Mouse (Mus musculus) midbrain, embryonic 15.5 days (tissue): ENCODE results near the gene Erp27. TPM values are rescaled to one million over a fixed set of nuclear protein-coding genes. Genes with fewer than 3 reads are reported as not detected.
"Not testable (repeated sequence)": the region's sequence is repeated elsewhere in the genome, so short reads cannot be mapped to it uniquely, and the experiment has no call there.

Experiments used
- ATAC-seq: fragments of 200-750 bp; cut with Nextera tagmentation; replicated peaks from 2 replicates; pipeline ENCODE4 v1.8.0; 2017; ENCODE audit warnings: moderate TSS enrichment
- H3K27ac ChIP-seq: fragments of 300-500 bp; sonication (generic); 2 replicates; pipeline ENCODE4 v1.5.1; 2015; ENCODE audit warnings: mild to moderate bottlenecking, inconsistent platforms
- H3K27me3 ChIP-seq: fragments of 300-500 bp; sonication (generic); replicated peaks from 2 replicates; pipeline ENCODE4 v1.6.1; 2015; ENCODE audit warnings: inconsistent platforms
- H3K36me3 ChIP-seq: fragments of 300-500 bp; sonication (generic); replicated peaks from 2 replicates; pipeline ENCODE4 v1.6.1; 2015; ENCODE audit warnings: inconsistent platforms
- H3K4me1 ChIP-seq: fragments of 300-500 bp; sonication (generic); 2 replicates; pipeline ENCODE4 v1.6.1; 2015; ENCODE audit warnings: inconsistent platforms
- H3K4me2 ChIP-seq: fragments of 300-500 bp; sonication (generic); 2 replicates; pipeline ENCODE4 v1.6.1; 2015; ENCODE audit warnings: inconsistent platforms, mild to moderate bottlenecking, moderate library complexity
- H3K4me3 ChIP-seq: fragments of 300-500 bp; sonication (generic); 2 replicates; pipeline ENCODE4 v1.5.1; 2015; ENCODE audit warnings: mild to moderate bottlenecking, inconsistent platforms
- H3K9ac ChIP-seq: fragments of 300-500 bp; sonication (generic); 2 replicates; pipeline ENCODE4 v1.6.1; 2015; ENCODE audit warnings: mild to moderate bottlenecking, inconsistent platforms
- H3K9me3 ChIP-seq: fragments of 300-500 bp; sonication (generic); 2 replicates; pipeline ENCODE4 v1.6.1; 2016; ENCODE audit warnings: inconsistent platforms
- WGBS: fragments of 180-500 bp; shearing (Covaris S2); methylation state at CpG from one replicate; pipeline ENCODE4 v1.1.7; 2015; ENCODE audit warnings: mixed read lengths; 5-methylcytosine and 5-hydroxymethylcytosine counted together
- polyA plus RNA-seq: library from polyadenylated mRNA; unstranded; fragments of >200 nt; fragmentation: Nextera tagmentation; extraction: Ambion mirVana; gene quantifications from 2 replicates; pipeline ENCODE4 v1.2.1, GENCODE M21; 2015

Gene Erp27
- polyA plus RNA-seq, 1 experiment from 2014 or later, result not detected

- Histone ChIP-seq H3K4me3 (no peak overlapping the region), H3K36me3 (no peaks in the 10 kb centered on the region), H3K4me1 (no peaks in the 10 kb centered on the region), H3K9ac (no peak overlapping the region), H3K27ac (no peak overlapping the region), H3K27me3 (no peaks in the 10 kb centered on the region), H3K4me2 (no peak overlapping the region), H3K9me3 (no peaks in the 10 kb centered on the region)
- ATAC-seq, result no peak
- WGBS, result 78% methylated on average over 2 of the region's 2 CpGs
These were observed 23.0 kb downstream of the Erp27 start for GRCm38 (mm10) chr6:136898954-136899353.

GRCm38 (mm10) chr6:136898222-136898621 is 23.8 kb downstream of the Erp27 start:
- ATAC-seq, result no peak
- no peaks in the 10 kb centered on the region for H3K9me3 ChIP-seq
- H3K27me3 ChIP-seq, result no peaks in the 10 kb centered on the region
- no peak overlapping the region for H3K9ac ChIP-seq
- no peaks in the 10 kb centered on the region for H3K36me3 ChIP-seq
- H3K4me1 ChIP-seq, result no peaks in the 10 kb centered on the region
- H3K27ac ChIP-seq, result no peak overlapping the region
- H3K4me3 ChIP-seq, result no peak overlapping the region
- no peak overlapping the region for H3K4me2 ChIP-seq
- 74% methylated on average over 4 of the region's 4 CpGs for WGBS

- Histone ChIP-seq H3K27me3 (no peaks in the 10 kb centered on the region), H3K9me3 (no peaks in the 10 kb centered on the region), H3K4me2 (no peak overlapping the region), H3K36me3 (no peaks in the 10 kb centered on the region), H3K9ac (no peak overlapping the region), H3K4me1 (no peaks in the 10 kb centered on the region), H3K4me3 (no peak overlapping the region), H3K27ac (no peak overlapping the region)
- 88% methylated on average over 4 of the region's 4 CpGs for WGBS
- no peak for ATAC-seq
These were observed 24.2 kb downstream of the Erp27 start for GRCm38 (mm10) chr6:136897789-136898188.

GRCm38 (mm10) chr6:136894532-136895339 is 27.2 kb downstream of the Erp27 start:
- no peaks in the 10 kb centered on the region for H3K36me3 ChIP-seq
- WGBS, result 67% methylated on average over 15 of the region's 15 CpGs

GRCm38 (mm10) chr6:136892002-136892401 is 30.0 kb downstream of the Erp27 start:
- no peaks in the 10 kb centered on the region for H3K9me3 ChIP-seq
- H3K4me3 ChIP-seq, result no peak overlapping the region
- H3K27me3 ChIP-seq, result no peaks in the 10 kb centered on the region
- no peaks in the 10 kb centered on the region for H3K4me1 ChIP-seq
- no peak overlapping the region for H3K4me2 ChIP-seq
- no peaks in the 10 kb centered on the region for H3K36me3 ChIP-seq
- H3K9ac ChIP-seq, result no peak overlapping the region
- no peak for ATAC-seq
- WGBS, result 92% methylated on average over 2 of the region's 2 CpGs
- no peak overlapping the region for H3K27ac ChIP-seq

More at GRCm38 (mm10) chr6:136894532-136895339, 27.2 kb downstream of the Erp27 start:
- H3K4me1 ChIP-seq, result no peaks in the 10 kb centered on the region
- H3K27ac ChIP-seq, result no peak overlapping the region
- H3K9ac ChIP-seq, result no peak overlapping the region
- no peaks in the 10 kb centered on the region for H3K9me3 ChIP-seq
- no peak for ATAC-seq
- no peaks in the 10 kb centered on the region for H3K27me3 ChIP-seq
- no peak overlapping the region for H3K4me2 ChIP-seq
- H3K4me3 ChIP-seq, result no peak overlapping the region

- Histone ChIP-seq H3K9ac (no peak overlapping the region), H3K27ac (no peak overlapping the region), H3K36me3 (no peaks in the 10 kb centered on the region), H3K9me3 (no peaks in the 10 kb centered on the region), H3K27me3 (no peaks in the 10 kb centered on the region), H3K4me3 (no peak overlapping the region), H3K4me2 (no peak overlapping the region), H3K4me1 (no peaks in the 10 kb centered on the region)
- ATAC-seq, result no peak
- whole genome bisulfite sequencing, result 91% methylated on average over 6 of the region's 6 CpGs
These were observed 32.4 kb downstream of the Erp27 start for GRCm38 (mm10) chr6:136889554-136889953.

- no peaks in the 10 kb centered on the region for H3K9me3 ChIP-seq
- no peak overlapping the region for H3K27ac ChIP-seq
- no peak overlapping the region for H3K4me2 ChIP-seq
- ATAC-seq, result no peak
- no peaks in the 10 kb centered on the region for H3K4me1 ChIP-seq
- no peaks in the 10 kb centered on the region for H3K36me3 ChIP-seq
- WGBS, result 85% methylated on average over 6 of the region's 6 CpGs
- no peak overlapping the region for H3K9ac ChIP-seq
- no peaks in the 10 kb centered on the region for H3K27me3 ChIP-seq
- no peak overlapping the region for H3K4me3 ChIP-seq
These were observed 32.9 kb downstream of the Erp27 start for GRCm38 (mm10) chr6:136889067-136889466.

GRCm38 (mm10) chr6:136887854-136888253 is 34.1 kb downstream of the Erp27 start:
- no peak overlapping the region for H3K4me2 ChIP-seq
- H3K9me3 ChIP-seq, result no peaks in the 10 kb centered on the region
- H3K9ac ChIP-seq, result no peak overlapping the region
- WGBS, result 81% methylated on average over 9 of the region's 9 CpGs
- no peaks in the 10 kb centered on the region for H3K27me3 ChIP-seq
- H3K27ac ChIP-seq, result no peak overlapping the region
- ATAC-seq, result no peak
- H3K4me1 ChIP-seq, result no peaks in the 10 kb centered on the region
- H3K4me3 ChIP-seq, result no peak overlapping the region
- no peaks in the 10 kb centered on the region for H3K36me3 ChIP-seq

- H3K36me3 ChIP-seq, H3K4me2 ChIP-seq, H3K4me3 ChIP-seq, H3K27ac ChIP-seq, ATAC-seq, H3K9ac ChIP-seq, H3K9me3 ChIP-seq, H3K4me1 ChIP-seq, H3K27me3 ChIP-seq: not testable (repeated sequence)
- 52% methylated on average over 1 of the region's 1 CpGs for WGBS
These were observed 37.2 kb downstream of the Erp27 start for GRCm38 (mm10) chr6:136884766-136885165.

GRCm38 (mm10) chr6:136883961-136884360 is 38.0 kb downstream of the Erp27 start:
- no peaks in the 10 kb centered on the region for H3K27me3 ChIP-seq
- no peak overlapping the region for H3K4me2 ChIP-seq
- WGBS, result 93% methylated on average over 6 of the region's 6 CpGs

GRCm38 (mm10) chr6:136883431-136883915 is 38.5 kb downstream of the Erp27 start:
- no peak overlapping the region for H3K9ac ChIP-seq
- no peaks in the 10 kb centered on the region for H3K36me3 ChIP-seq
- no peaks in the 10 kb centered on the region for H3K4me1 ChIP-seq
- no peak for ATAC-seq
- H3K4me2 ChIP-seq, result no peak overlapping the region
- no peak overlapping the region for H3K4me3 ChIP-seq
- 81% methylated on average over 3 of the region's 3 CpGs for WGBS
- no peaks in the 10 kb centered on the region for H3K9me3 ChIP-seq
- no peak overlapping the region for H3K27ac ChIP-seq
- H3K27me3 ChIP-seq, result no peaks in the 10 kb centered on the region

More at GRCm38 (mm10) chr6:136883961-136884360, 38.0 kb downstream of the Erp27 start:
- Histone ChIP-seq H3K4me3 (no peak overlapping the region), H3K4me1 (no peaks in the 10 kb centered on the region), H3K27ac (no peak overlapping the region), H3K9me3 (no peaks in the 10 kb centered on the region), H3K36me3 (no peaks in the 10 kb centered on the region), H3K9ac (no peak overlapping the region)
- ATAC-seq, result no peak

GRCm38 (mm10) chr6:136881678-136882077 is 40.3 kb downstream of the Erp27 start:
- H3K4me1 ChIP-seq, result no peaks in the 10 kb centered on the region
- 78% methylated on average over 8 of the region's 8 CpGs for WGBS
- no peak overlapping the region for H3K9ac ChIP-seq
- H3K4me2 ChIP-seq, result no peak overlapping the region
- H3K4me3 ChIP-seq, result no peak overlapping the region
- H3K27ac ChIP-seq, result no peak overlapping the region
- no peaks in the 10 kb centered on the region for H3K9me3 ChIP-seq
- no peaks in the 10 kb centered on the region for H3K36me3 ChIP-seq
- H3K27me3 ChIP-seq, result no peaks in the 10 kb centered on the region
- ATAC-seq, result no peak

- ATAC-seq, result no peak
- H3K27me3 ChIP-seq, result no peaks in the 10 kb centered on the region
- H3K27ac ChIP-seq, result no peak within 1 kb of the TSS
- no peaks in the 10 kb centered on the region for H3K9me3 ChIP-seq
- no peaks in the 10 kb centered on the region for H3K36me3 ChIP-seq
- H3K4me3 ChIP-seq, result no peak within 1 kb of the TSS
- H3K4me1 ChIP-seq, result no peaks in the 10 kb centered on the region; the same call in 1 of the 2 replicates
- no peak within 1 kb of the TSS for H3K9ac ChIP-seq
- H3K4me2 ChIP-seq, result no peak within 1 kb of the TSS
- WGBS, result 57% methylated on average over 9 of the region's 9 CpGs
These were observed 46.3 kb downstream of the Erp27 start, which contains the start of gene Mgp for GRCm38 (mm10) chr6:136875670-136876069. TSS of gene Mgp (minus strand) at chr6:136875823.
